Mouse (Mus musculus) lung, postnatal 25 days (tissue): ENCODE measurements around the gene Dlgap4.

Source experiments
- DNase-seq: peaks from one replicate; pipeline ENCODE4 v3.0.0; 2022; ENCODE audit warnings: low spot score

Gene Dlgap4

DNA sequence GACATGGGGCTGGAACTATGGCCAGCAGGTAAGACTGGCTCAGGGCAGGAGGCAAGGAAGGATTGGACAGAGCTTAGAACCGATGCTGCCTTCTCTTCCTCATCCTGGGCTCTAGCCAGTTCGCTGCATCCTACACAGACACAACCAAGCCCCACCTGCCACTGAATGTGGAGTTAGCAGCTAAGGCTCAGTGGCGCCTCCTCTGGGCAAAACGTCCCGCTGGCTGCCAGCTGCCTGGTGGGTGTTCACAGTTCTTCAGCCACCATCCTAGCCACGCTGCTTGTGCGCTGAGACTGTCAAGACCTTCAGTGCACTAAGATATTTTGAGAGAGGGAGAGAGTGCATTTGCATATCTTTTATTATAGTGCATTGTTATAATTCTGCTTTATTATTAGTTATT, 45.2 kb downstream of the Dlgap4 start:
- no peak for DNase-seq

DNA sequence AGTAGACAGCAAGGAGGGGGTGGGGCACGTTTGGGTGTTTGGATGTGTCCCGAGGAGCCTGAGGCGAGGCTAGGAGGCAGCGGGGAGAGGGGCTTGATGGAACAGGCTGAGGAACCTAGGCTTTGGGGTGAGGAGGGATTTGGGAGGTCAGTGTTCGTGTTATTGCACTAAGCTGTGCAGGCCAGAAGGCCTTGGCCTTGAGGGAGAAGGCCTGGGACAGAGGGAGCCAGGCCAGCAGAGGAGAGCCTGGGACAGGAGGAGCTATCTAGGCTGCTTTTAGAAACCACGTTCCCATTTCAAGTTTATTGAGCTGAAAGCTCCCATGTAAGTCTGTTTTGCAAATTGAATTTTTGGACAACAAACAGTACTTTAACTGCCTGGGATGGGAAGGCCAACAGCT, 46.5 kb downstream of the Dlgap4 start:
- no peak for DNase-seq

DNA sequence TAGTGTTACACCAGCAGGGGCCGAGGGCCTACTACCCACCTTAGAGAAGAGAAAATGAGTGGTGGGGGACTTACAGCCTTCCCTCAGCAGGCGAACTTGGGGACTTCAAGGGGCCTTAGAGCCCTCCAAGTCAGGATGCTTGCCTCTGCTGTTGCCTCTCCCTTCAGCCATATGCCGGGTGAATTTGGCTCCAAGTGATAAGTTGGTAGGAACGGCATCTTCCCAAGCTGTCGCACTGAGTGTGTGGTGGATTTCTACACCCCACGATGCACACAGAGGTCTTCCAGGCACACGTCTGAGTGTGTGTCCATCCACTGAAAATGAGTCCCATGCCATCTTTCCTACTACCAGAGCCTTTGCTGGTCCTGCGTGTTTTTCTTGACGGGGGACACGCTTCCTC, 49.7 kb downstream of the Dlgap4 start:
- no peak for DNase-seq

DNA sequence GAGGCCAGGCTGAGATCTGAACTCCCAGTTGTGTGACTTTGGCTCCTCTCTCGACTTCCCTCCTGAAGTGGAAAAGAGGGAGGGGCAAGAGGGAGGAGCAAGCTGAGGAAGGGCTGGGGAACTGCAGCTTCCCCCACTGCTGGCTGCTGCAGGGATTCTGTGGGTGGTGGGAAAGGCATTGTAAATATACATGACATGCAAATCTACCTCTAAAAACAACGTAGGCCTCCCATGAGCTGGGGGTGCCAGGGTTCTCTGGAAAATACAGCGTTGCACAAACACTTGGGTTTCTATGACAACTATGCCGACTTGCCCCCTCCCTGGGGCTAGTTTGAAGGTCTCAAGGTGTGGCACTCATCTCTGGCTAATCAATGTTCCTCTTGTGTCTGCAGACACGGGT, 50.9 kb downstream of the Dlgap4 start:
- no peak for DNase-seq

DNA sequence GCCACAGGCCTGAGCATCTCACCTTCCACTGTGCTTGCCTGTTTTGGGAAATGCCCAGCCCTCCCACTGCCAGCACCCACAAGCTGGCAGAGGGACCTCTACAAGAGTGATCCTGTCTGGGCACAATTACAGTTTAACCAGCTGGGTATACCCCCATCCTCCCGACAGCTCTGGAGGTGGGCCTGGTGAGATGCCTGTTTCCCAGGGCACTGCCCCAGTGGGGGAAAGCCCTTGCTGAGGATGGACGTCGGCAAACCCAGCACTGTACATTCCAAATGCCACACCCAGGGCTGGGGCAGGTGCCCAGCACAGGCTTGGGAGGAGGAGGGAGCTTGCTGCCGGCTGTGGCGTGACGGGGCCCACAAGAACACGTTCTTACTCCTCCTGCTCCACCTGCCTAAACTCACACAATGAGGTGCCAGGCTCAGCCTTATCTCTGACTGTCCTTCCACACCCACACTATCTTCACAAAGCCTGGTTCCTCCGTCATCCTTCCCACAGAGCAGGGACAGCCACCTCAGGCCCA, 51.6 kb downstream of the Dlgap4 start:
- no peak for DNase-seq

DNA sequence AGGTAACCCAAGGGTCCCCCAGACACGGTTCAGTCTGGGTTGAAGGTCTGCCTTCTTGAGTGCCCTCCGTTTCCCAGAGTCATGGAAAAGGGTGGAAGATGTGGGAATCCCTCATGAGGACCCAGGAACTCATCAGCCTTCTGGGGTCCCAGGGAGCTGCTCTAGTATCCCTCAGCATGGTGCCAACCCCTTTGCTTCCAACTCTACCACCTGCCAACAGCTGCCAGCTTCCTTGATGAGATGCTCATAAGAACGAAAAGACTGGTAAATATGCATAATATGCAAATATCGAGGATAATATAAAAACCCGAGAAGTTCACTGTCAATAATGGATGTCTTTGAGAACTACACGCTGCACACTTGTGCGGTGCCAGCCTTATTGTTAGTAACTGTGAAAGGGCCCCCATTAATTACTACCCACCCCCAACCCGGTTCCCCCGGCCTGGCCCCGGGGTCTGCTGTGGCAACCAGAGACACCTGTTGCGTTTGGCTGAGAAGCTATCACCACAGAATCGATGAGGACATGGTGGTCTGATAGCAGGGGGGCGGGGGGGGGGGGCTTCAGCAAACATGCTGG, 52.2 kb downstream of the Dlgap4 start:
- DNase-seq: no peak

DNA sequence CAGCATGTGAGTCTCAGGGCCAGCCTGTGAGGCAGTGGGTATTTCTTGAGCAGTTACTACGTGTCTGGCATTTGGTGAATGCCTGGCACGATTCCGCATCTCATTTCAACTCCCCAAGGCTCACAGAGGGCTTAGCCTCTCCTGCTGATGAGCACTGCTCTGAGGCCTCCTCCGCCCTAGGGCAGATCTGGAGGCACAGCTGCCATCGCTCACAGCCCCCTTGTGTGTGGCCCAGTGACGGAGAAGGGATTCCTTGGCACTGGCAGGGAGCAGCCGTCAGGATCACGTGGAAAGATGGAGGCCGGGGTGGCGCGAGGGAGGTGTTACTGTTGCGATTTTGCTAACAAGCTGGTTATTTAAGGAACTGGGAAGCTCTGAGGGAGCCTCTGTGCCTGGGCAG, 52.7 kb downstream of the Dlgap4 start:
- DNase-seq: no peak

DNA sequence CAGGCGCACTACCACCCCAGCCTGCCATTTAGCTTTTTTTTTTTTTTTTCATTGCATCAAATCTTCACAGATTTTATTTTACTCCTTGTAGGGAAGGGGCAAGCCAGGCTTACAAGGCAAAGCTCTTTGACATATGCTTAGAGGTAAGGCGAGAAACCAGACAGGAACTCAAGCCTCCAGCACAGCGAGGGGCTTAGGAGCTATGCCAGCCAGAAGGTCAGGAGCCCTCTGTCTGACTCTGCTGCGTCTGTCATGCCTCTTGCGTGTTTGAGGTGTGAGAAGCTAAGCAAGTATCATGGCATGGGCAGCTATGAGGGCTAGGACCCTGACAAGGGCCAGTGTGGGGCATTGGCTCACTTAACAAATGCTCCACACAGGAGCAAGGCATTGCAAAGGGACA, 53.8 kb downstream of the Dlgap4 start:
- no peak for DNase-seq

DNA sequence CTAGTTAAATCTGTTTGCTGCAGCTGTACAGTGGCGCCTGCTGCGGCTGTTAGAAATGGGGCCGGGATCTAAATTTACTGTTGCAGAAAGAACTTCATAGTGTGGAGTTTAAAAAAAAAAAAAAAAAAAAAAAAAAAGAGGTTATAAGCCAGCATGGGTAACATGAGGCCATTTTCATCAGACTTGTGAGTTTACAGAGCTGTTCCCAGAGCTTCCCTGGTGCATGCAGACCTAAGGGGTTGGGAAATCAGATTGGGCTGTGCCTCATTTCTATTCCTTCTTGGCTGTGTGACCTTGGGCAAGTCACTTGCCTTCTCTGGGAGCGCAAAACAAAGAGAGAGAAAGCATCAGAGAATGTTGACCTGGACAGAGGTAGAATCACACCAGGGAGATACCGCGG, 55.1 kb downstream of the Dlgap4 start:
- no peak for DNase-seq

DNA sequence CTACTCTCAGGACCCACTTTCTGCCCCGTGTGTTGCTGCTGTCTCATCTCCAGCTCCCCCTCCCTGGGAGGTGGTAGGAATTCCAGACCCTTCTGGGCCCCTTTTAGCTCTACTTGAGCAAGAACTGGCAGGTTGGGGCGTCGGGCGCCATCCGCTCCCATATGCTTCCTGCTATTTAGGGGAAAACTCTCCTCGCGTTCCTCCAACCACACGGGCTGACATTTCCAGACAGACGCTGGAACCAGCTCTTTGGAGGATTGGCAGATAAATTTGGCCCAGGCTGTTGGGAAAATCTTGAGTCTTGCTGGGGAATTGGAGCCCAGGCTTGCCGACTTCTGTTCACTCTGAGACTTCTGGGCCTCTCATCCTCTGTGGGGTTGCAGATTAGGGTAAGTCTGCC, 59.8 kb downstream of the Dlgap4 start:
- no peak for DNase-seq

DNA sequence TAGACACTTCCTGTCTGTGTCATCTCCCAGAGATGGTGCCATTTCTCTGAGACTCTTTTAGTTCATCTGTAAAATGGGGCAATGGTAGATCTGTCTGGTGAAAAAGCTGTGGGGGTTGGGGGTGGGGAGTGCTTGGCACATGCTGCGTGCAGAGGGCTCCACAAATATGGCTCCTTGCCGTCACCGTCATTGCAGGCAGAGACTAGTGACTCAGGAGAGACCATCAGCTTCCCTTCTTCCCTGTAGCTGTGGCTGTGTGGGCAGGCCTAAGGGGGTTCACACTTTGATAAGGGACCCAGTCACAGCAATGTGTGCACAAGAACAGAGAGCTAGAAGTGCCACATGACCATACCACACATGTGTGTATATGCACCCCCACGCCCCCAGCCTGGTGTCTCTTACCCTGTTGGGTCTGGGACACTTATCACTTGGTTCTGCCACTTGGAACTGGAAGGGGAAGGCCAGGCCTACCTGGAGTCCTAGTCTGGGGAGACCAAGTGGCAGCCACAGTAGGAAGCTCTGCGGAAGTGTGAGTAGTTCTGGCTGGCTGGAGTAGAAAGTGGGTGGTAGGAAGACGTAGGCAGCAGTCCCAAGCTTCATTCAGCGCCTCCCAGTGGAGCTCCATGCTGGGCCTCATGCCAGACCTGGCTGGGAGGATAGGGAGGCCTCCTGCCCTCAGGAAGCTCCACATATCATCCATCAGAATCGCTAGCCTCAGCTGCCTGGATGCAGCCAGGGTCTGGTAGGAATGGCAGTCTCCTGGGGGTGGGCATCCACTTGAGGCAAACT, 60.6 kb downstream of the Dlgap4 start:
- no peak for DNase-seq

DNA sequence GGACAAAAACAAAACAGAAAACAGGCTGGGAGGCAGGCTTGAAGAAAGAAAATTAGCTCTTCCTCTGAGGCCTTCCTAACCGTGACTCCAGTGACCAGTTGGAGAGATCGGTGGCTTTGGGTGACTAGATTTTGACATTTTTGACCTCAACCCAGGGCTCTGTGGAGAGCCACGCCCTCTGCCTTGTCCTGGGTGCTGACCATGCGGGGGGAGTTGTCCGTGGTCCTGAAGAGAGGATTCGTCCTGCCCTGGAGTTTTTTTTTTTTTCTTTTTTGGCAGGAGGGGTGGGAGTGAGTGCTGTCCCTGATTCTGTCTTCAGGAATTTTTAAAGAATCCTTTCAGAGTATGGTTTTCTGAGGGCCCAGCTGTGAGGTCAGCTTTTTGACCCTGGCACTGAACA, 63.4 kb downstream of the Dlgap4 start:
- no peak for DNase-seq

DNA sequence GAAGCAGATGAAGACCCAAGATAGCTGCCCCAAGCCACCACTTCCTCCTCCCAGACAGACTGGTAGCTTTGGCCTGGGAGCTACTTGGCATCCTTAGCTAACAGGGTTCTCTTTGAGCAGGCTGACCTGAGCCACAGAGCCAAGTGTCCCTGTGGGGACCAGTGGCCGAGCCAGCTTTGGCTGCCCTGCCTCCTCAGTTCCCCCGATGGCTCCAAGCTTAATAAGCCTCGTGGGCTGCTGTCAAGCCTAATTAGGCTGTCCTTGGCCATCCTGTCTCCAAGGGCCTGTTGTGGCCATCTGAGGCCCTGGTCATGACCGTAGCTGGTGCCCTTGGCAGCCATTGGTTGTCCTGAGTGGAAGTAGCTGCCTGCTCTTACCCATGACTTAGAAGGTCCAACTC, 64.6 kb downstream of the Dlgap4 start:
- no peak for DNase-seq

DNA sequence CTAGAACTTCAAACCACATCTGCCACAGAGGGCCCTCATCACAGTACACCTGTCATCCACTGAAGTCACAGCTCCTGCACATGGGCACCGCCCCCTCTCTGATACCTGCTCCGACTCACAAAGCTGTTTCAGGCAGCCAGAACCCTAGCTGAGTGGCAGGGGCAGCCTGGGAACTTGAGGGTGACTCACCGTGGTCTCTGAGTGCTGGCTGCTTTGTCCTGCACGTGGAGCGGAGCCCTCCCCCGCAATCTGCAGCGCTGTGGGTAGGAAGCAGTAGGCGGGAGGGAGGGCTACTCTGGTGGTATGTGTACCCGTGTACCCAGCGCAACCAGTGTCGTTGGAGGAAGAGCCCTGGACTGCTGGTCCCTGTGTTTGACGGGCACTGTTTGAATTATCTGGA, 69.5 kb downstream of the Dlgap4 start:
- DNase-seq: no peak

DNA sequence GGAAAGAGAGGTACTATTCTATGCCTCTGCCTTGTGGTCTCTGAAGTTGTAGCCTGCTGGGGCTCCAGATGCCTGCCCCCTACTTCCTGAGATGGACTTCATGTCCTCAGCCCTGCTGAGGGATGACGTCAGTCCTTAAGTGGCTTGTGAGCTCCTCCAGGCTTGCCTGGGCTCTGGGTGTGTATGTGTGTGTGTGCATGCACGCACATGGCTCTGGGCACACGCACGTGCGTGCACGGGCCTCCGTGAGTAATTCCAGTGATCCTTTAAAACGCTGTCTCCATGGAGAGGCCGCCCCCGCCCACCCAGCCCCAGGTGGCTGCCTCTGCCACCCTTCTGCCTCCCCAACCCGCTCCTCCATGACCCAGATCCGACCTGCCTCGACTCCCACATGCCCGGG, 72.5 kb downstream of the Dlgap4 start:
- DNase-seq: no peak

DNA sequence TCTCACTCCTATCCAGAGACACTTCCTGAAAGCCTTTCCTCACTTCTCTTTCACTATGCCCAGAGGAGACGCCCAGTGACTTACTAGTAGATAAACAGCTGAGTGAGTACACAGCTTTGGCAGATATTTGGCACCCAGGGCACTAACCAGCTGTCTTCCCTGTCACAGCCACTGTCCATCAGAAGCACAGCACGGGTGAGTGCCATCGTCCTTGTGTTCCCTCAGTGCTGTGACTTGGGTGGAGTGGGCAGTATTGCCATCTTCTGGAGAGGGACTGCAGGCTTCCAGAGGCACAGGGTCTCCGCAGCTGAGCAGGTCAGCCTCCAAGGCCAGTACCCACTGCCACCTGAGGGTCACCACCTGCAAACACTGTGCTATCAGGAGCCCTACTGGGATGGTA, 73.2 kb downstream of the Dlgap4 start:
- no peak for DNase-seq

DNA sequence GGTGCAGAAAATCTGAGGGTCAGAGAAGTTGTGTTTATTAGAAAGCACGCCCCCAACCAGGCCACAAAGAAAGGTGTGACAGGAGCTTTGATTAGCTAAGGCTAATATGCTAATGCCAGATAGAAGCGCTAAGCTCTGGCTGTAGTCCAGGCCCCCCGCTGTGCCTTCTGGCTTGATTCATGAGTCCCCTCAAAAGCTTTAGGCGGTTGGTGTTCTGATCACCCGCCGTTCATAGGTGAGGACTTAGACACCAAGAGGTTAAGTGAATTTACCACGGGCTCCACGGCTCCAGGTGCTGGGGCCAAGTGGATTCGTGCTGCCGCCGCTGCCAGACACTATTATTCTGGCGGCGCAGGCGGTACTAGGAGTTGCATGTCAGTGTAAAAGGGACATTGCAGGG, 75.1 kb downstream of the Dlgap4 start:
- no peak for DNase-seq

DNA sequence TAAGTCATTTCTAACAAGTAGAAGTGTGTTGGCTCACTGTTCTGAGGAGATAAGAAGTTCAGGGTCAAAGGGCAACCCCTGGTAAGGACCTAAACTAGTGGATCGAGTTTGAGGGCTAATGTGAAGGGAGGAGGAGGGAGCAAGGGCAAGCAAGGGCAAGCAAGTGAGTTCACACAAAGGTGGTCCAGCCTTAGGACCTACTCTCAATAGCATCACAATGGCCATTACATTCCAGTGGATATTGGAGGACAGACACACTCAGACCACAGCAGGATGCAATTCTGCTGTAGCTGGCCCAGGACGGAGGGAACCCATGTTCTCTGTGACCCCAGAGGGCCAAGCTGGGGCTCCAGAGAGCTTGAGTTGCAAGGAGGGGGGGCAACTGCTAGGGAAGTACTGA, 77.3 kb downstream of the Dlgap4 start:
- DNase-seq: no peak

DNA sequence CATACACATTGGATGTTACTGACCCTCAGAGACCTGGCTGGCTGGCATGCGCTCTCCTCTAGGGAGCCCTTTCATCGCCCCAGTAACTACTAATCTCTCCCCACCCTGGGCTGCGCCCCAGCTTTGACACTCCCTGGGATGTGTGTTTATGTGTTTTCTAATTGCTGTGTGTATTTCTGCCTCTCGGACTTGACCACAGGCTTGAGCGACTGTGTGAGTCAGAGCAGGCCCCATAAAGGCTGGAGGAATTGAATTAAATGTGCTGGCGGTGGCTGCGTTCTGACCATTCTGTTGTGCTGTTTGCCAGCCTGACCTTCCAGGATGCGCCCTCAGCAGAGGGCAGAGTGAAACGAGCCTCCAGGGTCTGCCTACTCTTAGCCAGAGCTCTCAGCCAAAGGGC, 78.2 kb downstream of the Dlgap4 start:
- no peak for DNase-seq

DNA sequence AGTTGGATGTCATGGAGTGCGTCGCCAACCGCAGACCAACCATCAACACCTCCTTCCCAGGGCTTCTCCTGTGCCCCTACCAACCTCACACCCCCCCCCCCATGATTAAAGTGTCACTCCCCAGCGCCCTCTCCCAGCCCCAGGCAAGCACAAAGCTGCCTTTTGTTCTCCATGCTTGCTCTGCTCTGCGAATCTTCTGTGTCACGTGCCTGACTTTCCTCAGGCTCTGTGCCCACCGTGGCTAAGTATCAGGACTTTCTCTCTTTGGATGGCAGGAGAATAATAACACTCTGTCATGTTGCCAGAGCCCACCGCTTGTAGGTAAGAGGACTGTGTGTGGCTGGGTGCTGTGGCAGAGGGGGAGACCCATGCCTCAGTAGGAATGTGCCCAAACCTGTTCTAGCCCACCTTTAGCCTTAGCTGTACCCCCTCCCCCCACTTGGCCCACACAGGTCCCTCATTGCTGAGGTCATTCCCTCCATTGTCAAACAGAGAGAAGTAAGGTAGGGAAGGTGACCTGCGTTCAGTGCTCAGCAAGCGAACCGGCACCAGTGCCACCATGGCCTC, 79.8 kb downstream of the Dlgap4 start:
- DNase-seq: no peak

DNA sequence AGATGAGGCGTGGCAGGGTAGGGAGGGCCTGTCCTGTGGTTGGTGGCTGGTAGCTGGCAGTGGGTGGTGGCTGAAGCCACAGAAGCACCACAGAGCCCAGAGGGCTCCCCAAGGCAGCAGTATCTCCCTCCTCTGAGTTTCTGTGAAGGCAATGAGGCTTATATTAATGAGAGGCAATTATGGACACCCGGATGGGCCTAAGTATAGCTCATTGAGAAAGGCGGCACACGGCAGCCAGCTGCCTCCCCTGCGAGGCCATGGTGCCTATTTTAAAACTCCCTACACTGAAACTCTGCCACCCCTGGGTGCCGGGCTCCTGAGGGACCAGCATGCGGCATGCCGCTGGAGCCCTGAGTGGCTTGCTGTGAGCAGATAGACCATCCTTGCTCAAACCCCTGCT, 83.8 kb downstream of the Dlgap4 start:
- no peak for DNase-seq

DNA sequence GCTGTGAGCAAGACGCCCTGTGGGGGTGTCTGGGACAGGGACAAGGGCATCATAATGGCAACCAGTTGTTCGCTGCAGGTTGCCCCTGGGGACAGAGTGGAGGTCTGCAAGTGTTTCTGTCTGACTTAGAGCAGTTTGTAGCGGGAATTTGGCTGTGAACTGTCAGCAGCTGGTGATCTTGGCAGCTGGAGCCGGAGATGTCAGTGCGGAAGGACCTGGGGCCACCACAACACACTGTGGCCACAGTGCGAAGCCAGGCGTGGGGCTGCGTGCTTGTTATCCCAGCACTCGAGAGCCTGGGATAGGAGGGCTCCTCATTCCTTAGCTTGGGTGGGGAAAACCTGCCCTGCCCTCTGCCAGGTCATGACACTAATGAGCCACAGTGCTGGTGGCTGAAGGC, 84.7 kb downstream of the Dlgap4 start:
- no peak for DNase-seq

DNA sequence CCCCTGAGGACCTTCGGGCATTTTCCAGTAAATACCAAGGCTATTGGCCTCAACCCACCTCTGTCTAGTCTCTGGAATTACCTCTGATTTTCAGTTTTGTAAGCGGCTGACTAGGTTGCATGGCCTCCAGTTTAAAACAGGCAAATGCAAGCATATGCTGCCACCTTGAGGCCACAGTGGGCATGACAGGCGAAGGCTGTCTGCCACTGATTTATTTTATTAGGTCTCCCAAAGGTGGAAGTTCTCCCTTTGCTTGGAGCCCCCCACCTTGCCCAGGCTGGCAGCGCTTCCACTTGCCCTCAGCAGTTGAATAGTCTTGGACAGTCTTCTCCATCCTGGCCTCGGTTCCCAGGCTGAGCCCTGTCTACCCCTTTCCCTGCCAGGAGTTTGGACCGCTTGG, 92.0 kb downstream of the Dlgap4 start:
- DNase-seq: peak; percentile 73

DNA sequence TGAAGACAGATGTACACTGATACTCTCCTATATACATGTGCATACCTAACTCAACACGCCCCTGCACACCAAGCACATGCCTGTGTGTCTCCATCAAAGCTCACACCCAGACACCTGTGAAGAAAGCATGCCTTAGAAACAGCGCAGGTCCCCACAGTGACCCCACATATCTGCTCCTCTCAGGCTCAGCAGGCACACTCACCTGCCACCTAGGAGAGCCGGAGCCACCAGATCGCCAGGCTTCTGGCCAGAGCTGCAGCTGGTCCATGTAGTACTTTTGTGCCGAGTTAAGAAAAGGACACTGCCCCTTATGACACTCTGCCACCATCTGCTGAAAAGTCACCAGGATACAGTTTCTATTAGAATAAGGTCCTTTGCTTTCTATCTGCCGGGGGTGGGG, 103.2 kb downstream of the Dlgap4 start:
- no peak for DNase-seq
